Mouse (Mus musculus): ENCODE measurements around the gene P3h2. TPM values are rescaled to one million over a fixed set of nuclear protein-coding genes. Genes with fewer than 3 reads are reported as not detected.

The P3h2 gene
- polyA plus RNA-seq, 1 experiment from 2014 or later: 1.0 TPM

DNA sequence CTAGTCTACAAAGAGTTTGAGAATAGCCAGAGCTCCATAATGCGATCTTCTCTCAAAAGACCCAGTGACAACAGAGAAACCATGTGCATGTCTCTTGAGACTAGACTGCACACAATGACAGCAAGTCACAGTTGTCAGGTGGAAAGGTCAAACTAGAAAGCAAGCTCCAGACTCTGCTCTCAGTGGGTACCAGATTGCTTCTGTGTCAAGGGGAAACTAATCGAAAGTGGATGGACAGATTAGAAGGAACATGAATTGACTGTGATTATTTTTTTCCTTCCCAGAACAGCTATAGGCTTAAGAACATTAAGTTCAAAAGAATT is 27.5 kb downstream of the P3h2 start:
- H3K4me3 ChIP-seq (ENCODE audit: low read length): no peak overlapping the region
- H3K4me2 ChIP-seq (ENCODE audit: low read depth, low read length): no peak overlapping the region
- no peak overlapping the region for H3K9ac ChIP-seq (ENCODE audit: low read depth, low read length)
- H3K27me3 ChIP-seq (replicated peaks; ENCODE audit: control insufficient read depth, insufficient read depth, low read length): no peaks in the 10 kb centered on the region
- ATAC-seq: 0 out of 2 replicates have a peak, but pooled peaks have one; percentile 3
- H3K27ac ChIP-seq (ENCODE audit: low read length): no peak overlapping the region
- H3K36me3 ChIP-seq (ENCODE audit: control insufficient read depth, insufficient read depth, low read length): no peaks in the 10 kb centered on the region
- WGBS: 41% methylated on average over 2 of the region's 2 CpGs
- H3K9me3 ChIP-seq (ENCODE audit: control insufficient read depth, low read length): no peaks in the 10 kb centered on the region
- H3K4me1 ChIP-seq (ENCODE audit: control insufficient read depth, insufficient read depth, low read length): peaks cover 18% of the 10 kb centered on the region

DNA sequence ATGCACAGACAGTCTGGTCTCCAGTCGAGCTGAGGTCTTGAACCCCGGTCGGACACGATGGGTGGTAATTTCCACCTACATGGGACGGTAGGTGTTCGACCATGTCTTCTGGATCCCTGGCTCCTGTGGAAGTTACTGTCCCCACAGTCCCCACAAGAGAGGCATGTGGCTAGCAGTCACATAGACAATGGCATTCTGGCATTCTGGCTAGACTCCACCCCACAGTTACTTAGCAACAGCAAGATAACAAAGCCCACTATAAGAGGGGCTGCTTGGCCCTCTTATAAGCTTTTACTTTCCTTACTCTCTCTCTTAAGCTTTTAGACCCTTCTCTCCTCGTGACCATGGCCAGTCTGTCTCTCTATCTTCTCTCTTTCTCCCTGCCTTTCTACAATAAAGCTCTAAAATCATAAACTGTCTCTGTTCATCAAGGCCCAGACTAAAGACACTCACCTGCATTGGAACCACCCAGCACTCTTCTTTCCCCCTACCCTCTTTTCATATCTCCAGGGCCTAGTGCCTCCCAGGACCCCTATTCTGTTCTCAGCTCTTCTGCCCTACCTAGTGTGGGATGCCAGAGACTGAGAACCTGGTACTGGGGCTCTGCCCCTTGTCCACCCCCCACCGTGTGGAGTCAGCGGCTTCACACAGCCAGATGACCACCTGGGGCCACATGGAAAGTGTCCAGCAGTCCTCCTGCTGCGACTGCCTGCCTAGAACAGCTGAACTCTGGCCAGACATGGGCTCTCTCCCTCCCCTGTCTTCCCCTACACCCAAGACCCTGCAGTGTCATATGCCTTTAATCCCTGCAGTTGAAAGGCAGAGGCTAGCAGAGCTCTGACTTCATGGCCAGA is 28.1 kb downstream of the P3h2 start:
- 64% methylated on average over 10 of the region's 10 CpGs for WGBS
- 0 out of 2 replicates have a peak, but pooled peaks have one; percentile 7 for ATAC-seq
- H3K9me3 ChIP-seq (ENCODE audit: control insufficient read depth, low read length): no peaks in the 10 kb centered on the region
- H3K27ac ChIP-seq (ENCODE audit: low read length): no peak overlapping the region
- no peaks in the 10 kb centered on the region for H3K36me3 ChIP-seq (ENCODE audit: control insufficient read depth, insufficient read depth, low read length)
- H3K4me1 ChIP-seq (ENCODE audit: control insufficient read depth, insufficient read depth, low read length): peaks cover 13% of the 10 kb centered on the region
- no peak overlapping the region for H3K4me3 ChIP-seq (ENCODE audit: low read length)
- no peak overlapping the region for H3K9ac ChIP-seq (ENCODE audit: low read depth, low read length)
- H3K27me3 ChIP-seq (replicated peaks; ENCODE audit: control insufficient read depth, insufficient read depth, low read length): no peaks in the 10 kb centered on the region
- no peak overlapping the region for H3K4me2 ChIP-seq (ENCODE audit: low read depth, low read length)

DNA sequence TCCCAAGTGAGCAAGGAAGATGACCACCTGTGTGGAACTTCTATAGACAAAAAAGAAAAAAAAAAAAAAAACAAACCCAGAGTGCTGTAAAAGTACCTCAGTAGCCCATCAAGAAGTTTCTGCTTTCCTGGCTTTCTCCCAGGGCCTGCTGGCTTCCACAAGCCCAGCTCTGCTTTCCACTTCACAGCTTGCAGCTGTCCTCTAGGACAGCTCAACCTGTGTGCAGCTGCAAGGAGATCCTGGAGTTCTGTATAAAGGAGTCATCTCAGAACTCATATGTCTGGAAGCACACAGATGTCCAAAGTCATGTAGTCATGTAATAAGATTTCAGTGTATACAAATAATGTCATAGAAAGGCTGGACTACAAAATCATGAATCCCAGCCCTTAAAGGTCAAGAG is 30.5 kb downstream of the P3h2 start:
- Histone ChIP-seq H3K9ac (ENCODE audit: low read depth, low read length) (no peak overlapping the region), H3K9me3 (ENCODE audit: control insufficient read depth, low read length) (no peaks in the 10 kb centered on the region), H3K4me1 (ENCODE audit: control insufficient read depth, insufficient read depth, low read length) (peaks cover 12% of the 10 kb centered on the region), H3K4me3 (ENCODE audit: low read length) (no peak overlapping the region), H3K27ac (ENCODE audit: low read length) (no peak overlapping the region), H3K27me3 (replicated peaks; ENCODE audit: control insufficient read depth, insufficient read depth, low read length) (no peaks in the 10 kb centered on the region), H3K36me3 (ENCODE audit: control insufficient read depth, insufficient read depth, low read length) (no peaks in the 10 kb centered on the region), H3K4me2 (ENCODE audit: low read depth, low read length) (no peak overlapping the region)
- peak; percentile 75 for ATAC-seq

- Histone ChIP-seq H3K36me3 (ENCODE audit: control insufficient read depth, insufficient read depth, low read length) (no peaks in the 10 kb centered on the region), H3K27me3 (replicated peaks; ENCODE audit: control insufficient read depth, insufficient read depth, low read length) (no peaks in the 10 kb centered on the region), H3K4me1 (ENCODE audit: control insufficient read depth, insufficient read depth, low read length) (no peaks in the 10 kb centered on the region), H3K4me3 (ENCODE audit: low read length) (no peak overlapping the region), H3K9ac (ENCODE audit: low read depth, low read length) (no peak overlapping the region), H3K9me3 (ENCODE audit: control insufficient read depth, low read length) (no peaks in the 10 kb centered on the region), H3K4me2 (ENCODE audit: low read depth, low read length) (no peak overlapping the region), H3K27ac (ENCODE audit: low read length) (no peak overlapping the region)
- ATAC-seq: no peak
- WGBS: 85% methylated on average over 3 of the region's 3 CpGs
Observed at GRCm38 (mm10) chr16:26070376-26070775, 35.2 kb downstream of the P3h2 start.

DNA sequence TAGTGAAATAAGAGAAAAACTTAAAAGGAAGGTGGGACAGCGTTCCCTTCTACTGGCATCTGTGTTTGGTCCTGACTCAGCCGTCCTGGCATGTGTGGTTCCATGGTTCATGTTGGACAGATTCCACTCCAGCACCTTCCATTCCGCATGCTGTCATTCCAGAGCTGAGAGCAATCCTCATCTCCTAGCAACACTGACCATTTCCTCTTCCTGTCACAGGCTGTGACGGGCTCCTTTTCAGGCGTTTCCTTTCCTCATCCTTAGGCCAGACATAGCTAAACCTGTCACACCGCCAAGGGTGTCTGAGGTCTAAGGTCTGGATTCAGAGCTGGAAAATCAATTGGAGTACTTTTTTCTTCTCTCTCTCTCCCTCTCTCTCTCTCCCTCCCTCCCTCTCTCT is 40.5 kb downstream of the P3h2 start:
- WGBS: 48% methylated on average over 6 of the region's 6 CpGs
- no peak overlapping the region for H3K27ac ChIP-seq (ENCODE audit: low read length)
- H3K4me1 ChIP-seq (ENCODE audit: control insufficient read depth, insufficient read depth, low read length): no peaks in the 10 kb centered on the region
- peak; percentile 58; the same call in 1 of the 2 replicates for ATAC-seq
- H3K4me2 ChIP-seq (ENCODE audit: low read depth, low read length): no peak overlapping the region
- no peaks in the 10 kb centered on the region for H3K27me3 ChIP-seq (replicated peaks; ENCODE audit: control insufficient read depth, insufficient read depth, low read length)
- H3K4me3 ChIP-seq (ENCODE audit: low read length): no peak overlapping the region
- no peaks in the 10 kb centered on the region for H3K36me3 ChIP-seq (ENCODE audit: control insufficient read depth, insufficient read depth, low read length)
- no peak overlapping the region for H3K9ac ChIP-seq (ENCODE audit: low read depth, low read length)
- H3K9me3 ChIP-seq (ENCODE audit: control insufficient read depth, low read length): no peaks in the 10 kb centered on the region

DNA sequence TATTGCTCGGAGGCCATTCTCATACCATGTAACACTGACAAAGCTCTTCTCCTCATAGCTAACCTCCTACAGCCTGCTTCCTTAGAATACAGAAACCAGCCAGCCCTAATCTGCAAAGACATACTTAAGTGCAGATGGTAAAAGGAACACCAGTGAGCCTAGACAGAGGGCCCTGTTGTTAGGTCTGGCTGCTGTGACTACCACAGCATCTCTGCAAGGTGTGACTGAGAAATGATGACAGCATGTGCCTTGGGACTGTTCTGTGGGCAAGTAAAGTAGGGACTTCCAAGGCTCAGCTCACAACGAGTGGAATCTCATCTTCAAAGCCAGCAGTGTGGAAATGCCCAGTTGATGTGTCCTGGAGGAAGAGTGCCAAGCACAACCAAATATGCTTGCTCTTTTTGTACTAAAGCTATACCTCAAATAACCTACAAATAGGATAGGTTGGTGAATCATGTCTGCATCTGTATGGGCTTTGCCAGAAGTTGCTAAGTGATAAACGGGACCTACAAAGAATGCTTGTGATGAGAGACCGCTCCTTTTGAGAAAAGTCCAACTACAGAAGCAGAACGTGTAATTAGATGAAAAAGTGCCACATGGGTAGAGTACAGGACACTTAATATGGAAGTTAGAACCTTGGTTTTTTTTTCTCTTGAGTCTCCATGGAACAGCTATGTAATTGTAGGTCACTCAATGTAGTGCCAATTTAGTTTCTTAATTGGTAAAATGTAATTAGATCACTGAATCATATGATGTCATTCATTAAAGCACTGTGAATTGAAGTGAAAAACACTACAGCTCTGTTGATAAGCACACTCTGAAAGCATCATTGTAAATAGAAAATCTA is 45.1 kb downstream of the P3h2 start:
- Histone ChIP-seq H3K27me3 (replicated peaks; ENCODE audit: control insufficient read depth, insufficient read depth, low read length) (no peaks in the 10 kb centered on the region), H3K27ac (ENCODE audit: low read length) (no peak overlapping the region), H3K4me2 (ENCODE audit: low read depth, low read length) (no peak overlapping the region), H3K9ac (ENCODE audit: low read depth, low read length) (no peak overlapping the region), H3K9me3 (ENCODE audit: control insufficient read depth, low read length) (no peaks in the 10 kb centered on the region), H3K4me3 (ENCODE audit: low read length) (no peak overlapping the region), H3K4me1 (ENCODE audit: control insufficient read depth, insufficient read depth, low read length) (no peaks in the 10 kb centered on the region), H3K36me3 (ENCODE audit: control insufficient read depth, insufficient read depth, low read length) (no peaks in the 10 kb centered on the region)
- no peak for ATAC-seq
- 77% methylated on average over 5 of the region's 5 CpGs for WGBS

- Histone ChIP-seq H3K9me3 (ENCODE audit: control insufficient read depth, low read length) (no peaks in the 10 kb centered on the region), H3K4me1 (ENCODE audit: control insufficient read depth, insufficient read depth, low read length) (peaks cover 11% of the 10 kb centered on the region), H3K4me3 (ENCODE audit: low read length) (no peak overlapping the region), H3K9ac (ENCODE audit: low read depth, low read length) (no peak overlapping the region), H3K27ac (ENCODE audit: low read length) (no peak overlapping the region), H3K36me3 (ENCODE audit: control insufficient read depth, insufficient read depth, low read length) (no peaks in the 10 kb centered on the region), H3K4me2 (ENCODE audit: low read depth, low read length) (no peak overlapping the region), H3K27me3 (replicated peaks; ENCODE audit: control insufficient read depth, insufficient read depth, low read length) (no peaks in the 10 kb centered on the region)
- no peak for ATAC-seq
- 40% methylated on average over 3 of the region's 3 CpGs for WGBS
Observed at GRCm38 (mm10) chr16:26053631-26054030, 52.0 kb downstream of the P3h2 start.

GRCm38 (mm10) chr16:26049393-26050087 is 56.0 kb downstream of the P3h2 start:
- no peaks in the 10 kb centered on the region for H3K36me3 ChIP-seq (ENCODE audit: control insufficient read depth, insufficient read depth, low read length)
- peaks cover 14% of the 10 kb centered on the region for H3K4me1 ChIP-seq (ENCODE audit: control insufficient read depth, insufficient read depth, low read length)
- no peaks in the 10 kb centered on the region for H3K9me3 ChIP-seq (ENCODE audit: control insufficient read depth, low read length)
- no peak overlapping the region for H3K4me3 ChIP-seq (ENCODE audit: low read length)
- WGBS: 40% methylated on average over 5 of the region's 5 CpGs
- ATAC-seq: no peak
- H3K9ac ChIP-seq (ENCODE audit: low read depth, low read length): no peak overlapping the region
- no peak overlapping the region for H3K4me2 ChIP-seq (ENCODE audit: low read depth, low read length)
- no peaks in the 10 kb centered on the region for H3K27me3 ChIP-seq (replicated peaks; ENCODE audit: control insufficient read depth, insufficient read depth, low read length)
- no peak overlapping the region for H3K27ac ChIP-seq (ENCODE audit: low read length)

DNA sequence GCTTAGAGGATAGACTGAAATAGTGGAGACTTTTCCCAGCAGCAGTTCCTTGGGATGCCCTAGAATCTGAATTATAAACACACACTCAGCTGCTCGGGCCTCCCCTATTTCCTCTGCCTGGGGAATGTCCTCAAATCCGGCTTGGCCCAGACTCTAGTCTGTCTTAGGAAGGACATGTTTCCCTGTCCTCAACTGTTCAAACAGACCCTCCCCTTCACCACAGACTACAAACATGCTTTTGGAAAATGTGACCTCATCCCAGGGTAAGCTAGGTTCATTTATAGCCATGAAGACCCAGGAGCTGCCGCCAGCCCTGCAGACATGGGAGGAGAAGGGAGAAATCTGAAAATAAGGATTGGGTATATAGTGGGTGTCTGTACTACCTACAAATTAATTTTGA is 57.7 kb downstream of the P3h2 start:
- no peak overlapping the region for H3K4me3 ChIP-seq (ENCODE audit: low read length)
- peaks cover 8% of the 10 kb centered on the region; the same call in 1 of the 2 replicates for H3K4me1 ChIP-seq (ENCODE audit: control insufficient read depth, insufficient read depth, low read length)
- no peak overlapping the region for H3K27ac ChIP-seq (ENCODE audit: low read length)
- no peak overlapping the region for H3K9ac ChIP-seq (ENCODE audit: low read depth, low read length)
- ATAC-seq: peak; percentile 69
- H3K4me2 ChIP-seq (ENCODE audit: low read depth, low read length): no peak overlapping the region
- no peaks in the 10 kb centered on the region for H3K9me3 ChIP-seq (ENCODE audit: control insufficient read depth, low read length)
- no peaks in the 10 kb centered on the region for H3K27me3 ChIP-seq (replicated peaks; ENCODE audit: control insufficient read depth, insufficient read depth, low read length)
- H3K36me3 ChIP-seq (ENCODE audit: control insufficient read depth, insufficient read depth, low read length): no peaks in the 10 kb centered on the region
- WGBS: 41% methylated on average over 3 of the region's 3 CpGs

Data from intestine, embryonic 16.5 days (tissue).